Mouse (Mus musculus) heart, adult 11 months (tissue): Measurements from ENCODE around the gene Dennd1b.

ENCODE experiments used
- DNase-seq: peaks from one replicate; pipeline ENCODE4 v3.0.0; 2022

Gene Dennd1b

DNA sequence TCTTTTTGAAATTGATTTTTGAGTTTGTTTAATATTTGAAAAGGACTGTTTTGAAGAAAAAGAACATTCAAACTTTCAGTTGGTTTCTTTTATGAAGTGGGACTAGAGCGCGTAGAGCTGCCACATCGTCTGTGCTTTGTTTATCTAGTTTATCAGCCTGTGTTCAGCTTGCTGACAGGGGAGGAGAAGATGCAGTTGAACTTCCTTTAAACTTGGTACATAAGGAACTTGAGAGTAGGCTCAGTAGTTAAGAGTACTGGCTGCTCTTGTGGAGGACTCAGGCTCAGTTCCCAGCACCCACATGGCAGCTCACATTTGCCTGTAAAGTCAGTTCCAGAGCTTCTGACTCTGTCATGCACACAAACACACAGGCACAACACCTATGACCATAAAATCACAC is 124.3 kb downstream of the Dennd1b start:
- no peak for DNase-seq

GRCm38 (mm10) chr1:139090744-139091143 is 127.5 kb downstream of the Dennd1b start:
- no peak for DNase-seq

DNA sequence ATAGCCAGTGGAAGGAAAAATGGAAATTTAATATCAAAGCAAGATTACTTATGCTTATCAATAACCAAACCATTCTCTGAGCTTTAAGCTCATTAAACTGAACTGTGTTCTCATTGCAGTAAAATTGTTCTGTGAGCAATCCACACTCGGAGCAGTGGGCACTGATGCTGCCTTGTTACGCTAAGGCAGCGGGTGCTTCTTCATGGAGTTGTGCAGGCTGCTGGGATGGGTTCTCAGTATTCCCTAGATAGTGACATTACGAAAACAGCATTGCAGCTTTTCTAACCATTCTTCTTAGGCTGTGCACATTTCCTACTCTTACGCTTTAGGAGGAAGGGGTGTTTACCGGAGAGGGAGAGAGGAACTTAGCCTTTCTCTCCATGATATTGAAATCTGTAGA is 128.5 kb downstream of the Dennd1b start:
- DNase-seq, result no peak

GRCm38 (mm10) chr1:139092144-139092543 is 128.9 kb downstream of the Dennd1b start:
- no peak for DNase-seq

DNA sequence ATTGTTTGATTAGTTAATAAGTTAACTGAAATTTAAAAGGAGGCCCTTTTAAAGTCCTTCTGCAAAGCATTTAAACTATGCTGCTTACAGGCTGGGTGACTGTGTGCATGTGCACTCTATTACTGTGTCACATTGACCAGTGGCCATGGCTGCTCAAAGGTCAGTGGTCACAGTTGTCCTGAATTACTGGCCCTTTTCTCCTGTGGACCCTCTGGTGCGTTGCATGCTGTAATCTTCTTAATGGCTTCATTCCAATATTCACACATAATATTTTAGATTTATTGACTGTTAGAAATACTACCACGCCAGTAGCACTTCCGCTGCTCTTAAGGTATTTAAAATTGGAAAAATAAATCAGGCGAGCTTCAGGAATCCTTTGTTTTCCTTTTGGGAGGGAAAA is 129.5 kb downstream of the Dennd1b start:
- DNase-seq, result no peak

- DNase-seq, result no peak
Observed at GRCm38 (mm10) chr1:139096369-139096768, 133.1 kb downstream of the Dennd1b start.

DNA sequence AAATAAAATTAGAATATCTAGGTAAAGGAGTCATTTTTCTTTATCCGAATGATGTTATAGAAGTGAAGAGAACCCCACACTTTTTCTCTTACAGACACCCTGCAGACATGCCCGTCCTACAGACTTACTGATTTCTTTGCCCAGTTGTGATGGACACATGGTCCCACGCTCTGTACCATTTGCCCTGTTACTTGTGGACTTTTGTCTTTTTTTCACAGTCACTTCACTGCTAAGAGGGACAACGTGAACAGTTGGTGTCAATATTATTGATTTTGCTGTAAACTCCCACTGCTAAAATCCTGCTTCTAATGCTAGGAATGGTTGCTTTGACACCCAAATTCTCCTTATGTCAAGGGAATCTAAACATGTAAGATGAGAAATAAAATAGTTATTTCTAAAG is 134.9 kb downstream of the Dennd1b start:
- DNase-seq, result no peak

DNA sequence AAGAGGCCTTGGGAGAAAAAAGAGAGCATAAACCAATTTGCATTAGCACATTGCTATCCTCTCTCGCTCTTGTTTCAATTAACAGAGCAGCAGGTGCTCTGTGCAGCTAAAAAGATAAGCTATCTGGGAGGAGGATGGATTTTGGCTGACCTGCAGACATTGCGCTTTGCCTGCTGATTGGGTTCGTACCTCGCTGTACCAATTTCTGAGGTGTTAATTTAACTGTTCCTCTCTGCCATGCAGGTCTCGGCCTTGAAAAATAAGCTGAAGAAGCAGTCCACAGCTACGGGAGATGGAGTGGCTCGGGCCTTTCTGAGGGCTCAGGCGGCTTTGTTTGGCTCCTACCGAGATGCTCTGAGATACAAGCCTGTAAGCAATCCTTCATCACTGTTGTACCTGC is 138.5 kb downstream of the Dennd1b start:
- no peak for DNase-seq

- no peak for DNase-seq
Observed at GRCm38 (mm10) chr1:139108251-139108650, 145.0 kb downstream of the Dennd1b start.

GRCm38 (mm10) chr1:139122626-139123025 is 159.4 kb downstream of the Dennd1b start:
- no peak for DNase-seq

DNA sequence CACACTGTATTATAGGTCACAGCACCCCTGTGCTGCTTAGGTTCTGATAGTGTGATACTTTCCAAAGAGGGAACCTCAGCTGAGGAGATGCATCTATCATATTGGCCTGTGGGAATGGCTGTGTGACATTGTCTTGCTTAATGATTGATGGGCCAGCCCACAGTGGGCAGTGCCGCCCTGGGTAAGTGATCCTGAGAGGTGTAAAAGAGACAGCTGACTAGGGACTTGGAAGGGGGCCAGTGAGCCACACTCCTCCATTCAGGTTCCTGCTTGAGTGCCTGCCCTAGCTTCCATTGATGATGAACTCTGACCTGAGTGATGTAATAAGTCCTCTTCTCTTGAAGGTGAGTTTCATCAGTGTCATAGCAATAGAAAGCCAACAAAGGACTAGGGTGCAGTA is 176.4 kb downstream of the Dennd1b start:
- no peak for DNase-seq

- DNase-seq, result no peak
Observed at GRCm38 (mm10) chr1:139145516-139145915, 182.3 kb downstream of the Dennd1b start.

- DNase-seq, result no peak
Observed at GRCm38 (mm10) chr1:139146306-139146705, 183.1 kb downstream of the Dennd1b start.

DNA sequence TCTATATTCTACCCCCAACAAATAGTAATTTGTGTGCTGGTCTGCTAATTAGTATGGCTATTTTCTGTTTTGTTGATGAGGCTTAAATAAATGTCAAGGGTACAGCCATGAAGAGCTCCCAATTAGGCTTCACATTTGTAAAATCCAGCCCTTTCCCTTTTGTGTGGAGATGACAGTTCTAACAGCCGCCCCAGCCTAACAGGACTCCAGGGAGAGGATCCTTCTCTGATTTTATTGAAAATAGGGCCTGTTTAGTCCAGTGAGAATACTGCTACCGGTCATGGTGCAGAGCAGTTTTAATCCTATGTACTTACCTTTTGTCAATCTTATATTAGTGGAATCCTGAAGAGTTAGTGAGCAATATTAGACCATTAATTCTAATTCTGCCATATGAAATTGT is 189.8 kb downstream of the Dennd1b start:
- no peak for DNase-seq

DNA sequence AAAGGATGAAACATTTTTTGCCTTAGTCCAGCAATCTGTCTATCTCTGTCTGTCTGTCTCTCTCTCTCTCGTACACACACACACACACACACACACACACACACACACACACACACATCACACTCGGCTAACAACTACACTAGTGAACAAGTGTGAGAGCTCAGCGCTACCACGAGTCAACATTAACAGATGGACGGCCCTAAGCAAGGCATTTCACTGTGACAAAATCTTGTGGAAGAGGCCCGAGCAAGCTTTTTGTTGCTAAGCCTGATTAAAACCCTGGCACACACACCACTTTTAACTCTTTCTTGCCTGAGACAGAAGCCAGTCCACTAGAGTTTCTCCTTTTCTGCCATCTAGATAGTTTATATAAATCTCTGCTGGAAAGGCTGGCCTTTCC is 190.3 kb downstream of the Dennd1b start:
- DNase-seq, result no peak

GRCm38 (mm10) chr1:139156397-139156796 is 193.2 kb downstream of the Dennd1b start:
- no peak for DNase-seq

GRCm38 (mm10) chr1:139161619-139162018 is 198.4 kb downstream of the Dennd1b start:
- no peak for DNase-seq

DNA sequence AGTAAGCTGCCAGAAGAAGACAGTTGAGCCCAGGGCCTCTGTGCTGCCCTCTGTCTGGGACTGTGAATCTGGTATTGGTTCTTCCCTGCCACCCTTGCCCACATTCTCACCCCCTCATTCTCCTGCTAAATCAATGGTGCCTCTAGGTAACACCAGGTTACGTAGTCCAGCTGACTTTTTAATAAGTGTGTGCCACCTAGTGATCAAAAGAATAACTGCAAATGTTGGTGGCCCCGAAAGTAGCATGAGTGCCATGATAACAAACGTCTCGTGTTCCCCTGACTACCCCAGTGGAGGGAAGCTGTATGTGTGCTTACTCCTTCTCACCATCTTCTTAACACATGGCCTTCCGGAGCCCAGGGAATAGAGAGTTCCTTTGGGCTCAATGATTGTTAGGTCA is 199.6 kb downstream of the Dennd1b start:
- no peak for DNase-seq

DNA sequence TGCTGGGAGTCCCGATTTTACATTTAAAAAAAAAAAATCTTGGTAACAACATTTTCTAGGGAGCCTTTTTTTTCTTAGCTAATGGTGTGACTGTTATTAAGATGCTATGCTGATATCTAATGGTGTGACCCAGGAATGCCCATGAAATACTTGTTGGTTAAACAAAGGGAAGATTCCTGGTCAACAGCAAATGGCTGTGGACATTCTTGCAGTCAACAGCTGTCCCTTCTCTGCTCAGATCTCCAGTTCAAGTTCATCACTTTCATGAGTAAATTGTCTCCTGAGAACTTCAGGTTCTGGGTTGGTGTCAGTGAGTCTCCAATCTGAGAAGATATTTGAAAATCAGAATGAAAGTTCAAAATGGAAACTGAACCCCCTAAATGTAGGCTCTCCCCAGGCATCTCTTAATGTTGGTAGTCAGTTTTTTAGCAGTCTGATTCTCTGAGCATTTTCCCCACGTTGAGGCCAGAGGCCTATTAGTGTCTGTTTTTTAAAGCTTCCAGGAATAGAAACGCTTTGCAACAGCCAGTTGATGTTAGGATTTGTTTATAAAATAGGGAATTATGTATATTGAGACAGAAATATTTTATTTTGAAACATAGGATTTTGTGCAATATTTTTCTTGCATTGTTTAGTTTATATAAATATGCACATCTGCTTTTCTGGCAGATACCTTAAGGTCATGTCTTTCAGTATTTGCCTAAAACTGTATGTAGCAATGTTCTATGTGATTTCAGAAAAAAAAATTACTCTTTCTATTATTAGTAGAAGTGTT is 211.0 kb downstream of the Dennd1b start:
- DNase-seq, result no peak

GRCm38 (mm10) chr1:139179707-139180106 is 216.5 kb downstream of the Dennd1b start:
- no peak for DNase-seq

- peak; percentile 22 for DNase-seq
Observed at GRCm38 (mm10) chr1:139180481-139181149, 217.4 kb downstream of the Dennd1b start.

DNA sequence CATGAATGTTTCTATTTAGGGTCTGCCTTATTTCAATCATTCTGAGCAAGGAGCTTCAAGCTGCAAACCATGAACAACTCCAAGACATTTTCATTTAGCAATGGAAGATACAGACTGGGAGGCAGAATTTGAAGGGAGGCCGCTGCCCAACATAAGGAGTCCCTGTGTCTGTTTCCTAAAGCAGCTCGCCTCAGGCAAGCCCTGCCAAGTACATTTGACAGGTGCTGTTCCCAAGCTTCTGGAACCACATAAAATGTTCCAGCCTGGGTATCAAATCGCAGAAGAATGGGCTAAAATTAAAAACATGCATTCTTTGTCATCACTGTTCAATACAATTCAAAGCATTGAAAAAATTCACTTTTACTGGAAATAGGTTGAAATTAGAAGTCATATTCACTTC is 229.4 kb downstream of the Dennd1b start:
- no peak for DNase-seq

- no peak for DNase-seq
Observed at GRCm38 (mm10) chr1:139194011-139194410, 230.8 kb downstream of the Dennd1b start.

DNA sequence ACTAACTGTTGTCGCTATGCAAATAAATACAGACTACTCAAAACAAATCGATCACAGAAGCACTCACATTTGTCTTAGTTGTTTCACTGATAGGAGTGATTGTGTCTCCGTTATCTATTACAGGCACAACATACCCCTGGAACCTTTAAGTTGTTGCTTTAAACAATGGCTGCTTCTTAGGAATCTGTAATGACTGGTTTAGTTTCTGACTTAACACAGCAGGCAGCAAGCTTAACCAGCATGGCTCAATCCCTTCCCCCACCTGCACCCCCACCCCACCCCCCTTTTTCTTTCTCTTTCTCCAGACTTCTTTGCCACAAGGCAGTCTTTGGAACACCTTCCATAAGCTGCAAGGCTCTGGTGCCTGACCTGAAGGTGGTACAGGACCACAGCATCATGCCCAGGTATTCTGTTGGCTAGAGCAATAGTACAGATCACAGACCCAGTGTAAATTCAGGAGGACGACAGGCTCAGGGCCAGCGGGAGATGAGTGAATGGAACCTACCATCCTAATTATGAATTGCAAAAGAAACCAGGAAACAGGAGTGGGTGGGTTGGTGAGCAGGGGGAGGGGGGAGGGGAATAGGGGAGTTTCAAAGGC is 231.3 kb downstream of the Dennd1b start:
- DNase-seq, result no peak
